In the genomic region with DNA sequence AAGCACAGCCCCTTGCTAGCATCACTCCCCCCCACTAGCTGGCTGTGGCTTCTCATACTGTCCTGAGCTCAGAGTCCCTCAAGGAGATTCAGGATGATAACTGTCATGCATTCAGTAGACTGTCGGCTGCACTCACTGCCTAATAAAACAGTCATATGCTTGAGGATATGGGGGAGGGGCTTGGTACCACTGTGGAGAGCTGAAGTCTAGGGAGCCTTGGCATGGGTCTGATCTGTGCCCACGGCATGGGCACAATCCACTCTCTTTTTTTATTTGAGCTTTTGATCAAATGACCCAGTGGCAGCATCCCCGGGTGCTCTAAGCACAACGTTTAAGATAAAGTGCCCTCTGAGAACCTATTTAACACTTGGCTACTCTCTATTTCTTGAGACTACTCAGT, we compare ENCODE assay signal across 22 mouse cellular contexts.
DNase-seq lines count a peak whose midpoint lies in the region; ATAC-seq lines count a peak whose summit lies in the region.
"Had no signal": no experiment of that assay in that cellular context is flagged by ENCODE, and none has a peak within 500 bp of the region (broad histone marks: within the 10 kb centered on the region; RNA-seq: fewer than 3 reads in every experiment).

No protein-coding gene starts in this region.

- no peak overlapping the region for H3K27ac ChIP-seq in forebrain, embryonic 11.5 days (ENCODE audit: low read depth, low read length)
- no peak overlapping the region for H3K27ac ChIP-seq in forebrain, embryonic 16.5 days (ENCODE audit: low read length)
- 0 out of 2 replicates have a peak overlapping the region, but pooled peaks have one; percentile 4 for H3K27ac ChIP-seq in hindbrain, embryonic 13.5 days
- no peak overlapping the region for H3K27ac ChIP-seq in hindbrain, embryonic 12.5 days
- no peak overlapping the region for H3K27ac ChIP-seq in midbrain, embryonic 11.5 days (ENCODE audit: low read depth, low read length)
- no peak overlapping the region for H3K27ac ChIP-seq in midbrain, embryonic 16.5 days (ENCODE audit: low read length)
- no peak overlapping the region for H3K27ac ChIP-seq in limb, embryonic 10.5 days
- H3K27ac ChIP-seq: forebrain, embryonic 10.5 days; heart, embryonic 15.5 days; intestine, embryonic 15.5 days had no signal

- H3K36me3 ChIP-seq in forebrain, embryonic 11.5 days (ENCODE audit: control insufficient read depth, insufficient read depth, low read length), result no peaks in the 10 kb centered on the region
- H3K36me3 ChIP-seq in forebrain, embryonic 16.5 days (ENCODE audit: control insufficient read depth, insufficient read depth), result no peaks in the 10 kb centered on the region
- no peaks in the 10 kb centered on the region for H3K36me3 ChIP-seq in hindbrain, embryonic 13.5 days
- no peaks in the 10 kb centered on the region for H3K36me3 ChIP-seq in hindbrain, embryonic 12.5 days
- H3K36me3 ChIP-seq in midbrain, embryonic 11.5 days (ENCODE audit: control insufficient read depth, insufficient read depth, low read length), result no peaks in the 10 kb centered on the region
- no peaks in the 10 kb centered on the region for H3K36me3 ChIP-seq in midbrain, embryonic 16.5 days (ENCODE audit: control insufficient read depth, insufficient read depth, low read length)
- H3K36me3 ChIP-seq in limb, embryonic 10.5 days, result no peaks in the 10 kb centered on the region
- H3K36me3 ChIP-seq: forebrain, embryonic 10.5 days; heart, embryonic 12.5 days; heart, embryonic 15.5 days; intestine, embryonic 15.5 days had no signal

- H3K4me1 ChIP-seq in forebrain, embryonic 11.5 days (replicated peaks; ENCODE audit: control insufficient read depth, insufficient read depth, low read length), result no peaks in the 10 kb centered on the region; the same call in 1 of the 2 replicates
- H3K4me1 ChIP-seq in forebrain, embryonic 16.5 days (replicated peaks; ENCODE audit: control insufficient read depth, insufficient read depth, low read length), result peaks cover 9% of the 10 kb centered on the region
- peaks cover 26% of the 10 kb centered on the region for H3K4me1 ChIP-seq in hindbrain, embryonic 13.5 days (replicated peaks)
- H3K4me1 ChIP-seq in hindbrain, embryonic 12.5 days, result peaks cover 18% of the 10 kb centered on the region
- peaks cover 10% of the 10 kb centered on the region for H3K4me1 ChIP-seq in midbrain, embryonic 11.5 days (ENCODE audit: control insufficient read depth, insufficient read depth, low read length)
- peaks cover 11% of the 10 kb centered on the region; the same call in 1 of the 2 replicates for H3K4me1 ChIP-seq in midbrain, embryonic 16.5 days (ENCODE audit: control insufficient read depth, insufficient read depth, low read length)
- H3K4me1 ChIP-seq in limb, embryonic 10.5 days, result peaks cover 24% of the 10 kb centered on the region
- H3K4me1 ChIP-seq: intestine, embryonic 15.5 days had no signal

- no peak overlapping the region for H3K4me2 ChIP-seq in forebrain, embryonic 11.5 days (ENCODE audit: low read depth, low read length, severe bottlenecking)
- no peak overlapping the region for H3K4me2 ChIP-seq in forebrain, embryonic 16.5 days (ENCODE audit: low read length)
- no peak overlapping the region for H3K4me2 ChIP-seq in hindbrain, embryonic 13.5 days
- H3K4me2 ChIP-seq in hindbrain, embryonic 12.5 days (replicated peaks), result no peak overlapping the region
- no peak overlapping the region for H3K4me2 ChIP-seq in midbrain, embryonic 11.5 days
- no peak overlapping the region for H3K4me2 ChIP-seq in midbrain, embryonic 16.5 days (ENCODE audit: low read length)
- H3K4me2 ChIP-seq: heart, embryonic 12.5 days; heart, embryonic 15.5 days; intestine, embryonic 15.5 days had no signal

- 0 out of 2 replicates have a peak, but pooled peaks have one; percentile 12 for ATAC-seq in forebrain, embryonic 11.5 days (replicated peaks; ENCODE audit: low FRiP score)
- no peak for ATAC-seq in forebrain, embryonic 16.5 days
- ATAC-seq in hindbrain, embryonic 13.5 days (ENCODE audit: low FRiP score), result 0 out of 2 replicates have a peak, but pooled peaks have one; percentile 21
- no peak for ATAC-seq in hindbrain, embryonic 12.5 days (ENCODE audit: low FRiP score)
- no peak for ATAC-seq in midbrain, embryonic 11.5 days (ENCODE audit: low FRiP score)
- no peak for ATAC-seq in midbrain, embryonic 16.5 days
- ATAC-seq: activated CD4-positive, CD25-positive, alpha-beta regulatory T cell, adult 4 months; intestine, embryonic 15.5 days had no signal

- no peak for DNase-seq in forebrain, embryonic 11.5 days (ENCODE audit: low spot score)
- DNase-seq in midbrain, embryonic 11.5 days (ENCODE audit: low spot score, missing footprints), result peak; percentile 26
- DNase-seq in limb, embryonic 10.5 days (ENCODE audit: low spot score), result peak; percentile 27
- no peak for DNase-seq in frontal cortex, postnatal 25 days (ENCODE audit: low spot score in 2 of 2)
- DNase-seq: adrenal gland, adult 8-10 months; adrenal gland, postnatal 25 days; cerebellum, adult 18-20 months; cerebellum, adult 9-10 months; cerebellum, postnatal 14 days; gastrocnemius, postnatal 10 days; gastrocnemius, postnatal 36 days; heart, postnatal 10 days; heart, postnatal 36 days had no signal

- no peak overlapping the region for H3K4me3 ChIP-seq in forebrain, embryonic 11.5 days (ENCODE audit: low read depth, low read length)
- no peak overlapping the region for H3K4me3 ChIP-seq in forebrain, embryonic 16.5 days (replicated peaks; ENCODE audit: low read length)
- H3K4me3 ChIP-seq in hindbrain, embryonic 13.5 days, result no peak overlapping the region
- H3K4me3 ChIP-seq in hindbrain, embryonic 12.5 days, result no peak overlapping the region
- H3K4me3 ChIP-seq in midbrain, embryonic 11.5 days (ENCODE audit: low read depth, low read length), result no peak overlapping the region
- H3K4me3 ChIP-seq in midbrain, embryonic 16.5 days (ENCODE audit: low read depth, low read length), result no peak overlapping the region
- H3K4me3 ChIP-seq in limb, embryonic 10.5 days, result no peak overlapping the region
- H3K4me3 ChIP-seq: forebrain, embryonic 10.5 days; heart, embryonic 12.5 days; heart, embryonic 15.5 days; intestine, embryonic 15.5 days had no signal

- no peaks in the 10 kb centered on the region for H3K9me3 ChIP-seq in forebrain, embryonic 11.5 days (ENCODE audit: control insufficient read depth, low read length)
- H3K9me3 ChIP-seq in forebrain, embryonic 16.5 days (ENCODE audit: control insufficient read depth, low read length), result no peaks in the 10 kb centered on the region; the same call in 1 of the 2 replicates
- H3K9me3 ChIP-seq in hindbrain, embryonic 13.5 days, result no peaks in the 10 kb centered on the region
- no peaks in the 10 kb centered on the region for H3K9me3 ChIP-seq in hindbrain, embryonic 12.5 days (replicated peaks)
- H3K9me3 ChIP-seq in midbrain, embryonic 11.5 days (ENCODE audit: control insufficient read depth, low read length), result no peaks in the 10 kb centered on the region
- no peaks in the 10 kb centered on the region for H3K9me3 ChIP-seq in midbrain, embryonic 16.5 days (replicated peaks; ENCODE audit: control insufficient read depth, low read length, poor library complexity, severe bottlenecking)
- no peaks in the 10 kb centered on the region for H3K9me3 ChIP-seq in limb, embryonic 10.5 days (replicated peaks)
- H3K9me3 ChIP-seq: forebrain, embryonic 10.5 days; heart, embryonic 15.5 days; intestine, embryonic 15.5 days had no signal

- WGBS in forebrain, embryonic 11.5 days, result 69% methylated on average over 4 of the region's 4 CpGs
- 58% methylated on average over 4 of the region's 4 CpGs for WGBS in forebrain, embryonic 16.5 days
- WGBS in hindbrain, embryonic 13.5 days, result 52% methylated on average over 4 of the region's 4 CpGs
- WGBS in hindbrain, embryonic 12.5 days, result 60% methylated on average over 4 of the region's 4 CpGs
- 76% methylated on average over 4 of the region's 4 CpGs for WGBS in midbrain, embryonic 11.5 days
- 48% methylated on average over 4 of the region's 4 CpGs for WGBS in midbrain, embryonic 16.5 days
- 67% methylated on average over 4 of the region's 4 CpGs for WGBS in limb, embryonic 10.5 days

- H3K9ac ChIP-seq in forebrain, embryonic 11.5 days (ENCODE audit: low read length), result no peak overlapping the region
- no peak overlapping the region for H3K9ac ChIP-seq in forebrain, embryonic 16.5 days (replicated peaks; ENCODE audit: low read depth, low read length)
- no peak overlapping the region for H3K9ac ChIP-seq in hindbrain, embryonic 13.5 days
- H3K9ac ChIP-seq in hindbrain, embryonic 12.5 days, result no peak overlapping the region
- no peak overlapping the region for H3K9ac ChIP-seq in midbrain, embryonic 11.5 days (ENCODE audit: low read length)
- H3K9ac ChIP-seq in midbrain, embryonic 16.5 days (ENCODE audit: low read depth, low read length), result no peak overlapping the region
- H3K9ac ChIP-seq: heart, embryonic 12.5 days; heart, embryonic 15.5 days; intestine, embryonic 15.5 days had no signal

- no peaks in the 10 kb centered on the region for H3K27me3 ChIP-seq in forebrain, embryonic 11.5 days (ENCODE audit: control insufficient read depth, insufficient read depth, low read length)
- H3K27me3 ChIP-seq in forebrain, embryonic 16.5 days (replicated peaks; ENCODE audit: control insufficient read depth, insufficient read depth, low read length), result no peaks in the 10 kb centered on the region
- no peaks in the 10 kb centered on the region for H3K27me3 ChIP-seq in hindbrain, embryonic 13.5 days
- no peaks in the 10 kb centered on the region for H3K27me3 ChIP-seq in hindbrain, embryonic 12.5 days
- H3K27me3 ChIP-seq in midbrain, embryonic 11.5 days (ENCODE audit: control insufficient read depth, insufficient read depth, low read length), result no peaks in the 10 kb centered on the region
- no peaks in the 10 kb centered on the region; the same call in 1 of the 2 replicates for H3K27me3 ChIP-seq in midbrain, embryonic 16.5 days (ENCODE audit: control insufficient read depth, insufficient read depth, low read depth, low read length)
- no peaks in the 10 kb centered on the region for H3K27me3 ChIP-seq in limb, embryonic 10.5 days (ENCODE audit: low read depth, poor library complexity, severe bottlenecking)
- H3K27me3 ChIP-seq: heart, embryonic 12.5 days; heart, embryonic 15.5 days; intestine, embryonic 15.5 days had no signal

Comparison
In these comparisons a context has a peak if more than half of its experiments do, and no peak if none do; other contexts are left out.
1. ATAC-seq: peak in forebrain, embryonic 11.5 days (single experiment) and hindbrain, embryonic 13.5 days (single experiment); none in forebrain, embryonic 16.5 days (single experiment), hindbrain, embryonic 12.5 days (single experiment), midbrain, embryonic 11.5 days (single experiment) and midbrain, embryonic 16.5 days (single experiment).
2. DNase-seq: peak in midbrain, embryonic 11.5 days (single experiment) and limb, embryonic 10.5 days (single experiment); none in forebrain, embryonic 11.5 days (single experiment) and frontal cortex, postnatal 25 days (0 of 2).